Mouse (Mus musculus) frontal cortex, postnatal 36 days (tissue): ENCODE results near the gene 4930404H24Rik.
A peak's percentile ranks its signal among the peaks of the same experiment; 100 is the strongest.

ENCODE experiments used
- DNase-seq, 2 experiments: peaks; one replicate each; pipeline ENCODE4 v3.0.0; 2022; ENCODE audit warnings: low spot score in 2 of 2

4930404H24Rik gene

DNA sequence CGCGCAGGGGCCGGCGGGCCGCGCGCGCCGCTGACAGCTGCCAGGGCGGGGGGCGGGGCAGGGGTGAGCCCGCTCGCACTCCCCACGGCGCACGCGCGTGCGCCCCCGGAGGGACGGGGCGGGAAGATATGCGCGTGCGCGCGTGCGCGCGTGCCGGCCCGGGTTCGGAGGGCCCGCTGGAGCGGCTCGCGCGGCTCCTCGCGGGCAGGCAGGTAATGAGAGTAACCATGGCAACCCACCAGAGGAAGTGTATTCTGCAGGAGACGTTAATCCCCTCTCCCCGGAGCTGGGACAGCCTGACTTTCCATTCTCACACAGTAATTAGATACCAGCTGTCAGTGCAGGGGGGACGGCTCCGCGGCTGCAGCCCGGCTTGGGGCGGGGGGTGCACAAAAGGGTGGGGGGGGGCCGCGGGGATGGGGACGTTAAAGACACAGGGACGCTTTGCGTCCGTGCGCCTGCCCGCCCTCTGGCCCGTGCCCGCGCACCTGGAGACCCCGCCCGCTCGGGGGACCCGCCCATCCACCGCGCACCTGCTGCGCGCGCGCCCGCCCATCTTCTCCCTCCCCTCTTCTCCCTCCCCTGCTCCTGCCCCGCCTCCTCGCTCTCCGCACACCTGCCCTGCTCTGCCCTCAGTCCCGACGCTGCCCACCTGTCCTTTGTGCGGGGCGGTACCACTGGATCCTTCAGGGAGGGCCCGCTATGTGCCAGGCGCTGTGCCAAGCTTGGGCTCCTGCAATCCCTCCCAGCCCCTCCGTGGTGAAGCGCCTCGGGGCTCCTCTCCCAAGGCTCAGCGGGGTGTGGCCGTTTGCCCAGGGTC, at the start of gene 4930404H24Rik:
Gene 4930404H24Rik, plus strand, starts transcription at position 218 of the 820 bp plus-strand sequence.
- peak in 1 of 2 experiments; percentile 66 for DNase-seq

DNA sequence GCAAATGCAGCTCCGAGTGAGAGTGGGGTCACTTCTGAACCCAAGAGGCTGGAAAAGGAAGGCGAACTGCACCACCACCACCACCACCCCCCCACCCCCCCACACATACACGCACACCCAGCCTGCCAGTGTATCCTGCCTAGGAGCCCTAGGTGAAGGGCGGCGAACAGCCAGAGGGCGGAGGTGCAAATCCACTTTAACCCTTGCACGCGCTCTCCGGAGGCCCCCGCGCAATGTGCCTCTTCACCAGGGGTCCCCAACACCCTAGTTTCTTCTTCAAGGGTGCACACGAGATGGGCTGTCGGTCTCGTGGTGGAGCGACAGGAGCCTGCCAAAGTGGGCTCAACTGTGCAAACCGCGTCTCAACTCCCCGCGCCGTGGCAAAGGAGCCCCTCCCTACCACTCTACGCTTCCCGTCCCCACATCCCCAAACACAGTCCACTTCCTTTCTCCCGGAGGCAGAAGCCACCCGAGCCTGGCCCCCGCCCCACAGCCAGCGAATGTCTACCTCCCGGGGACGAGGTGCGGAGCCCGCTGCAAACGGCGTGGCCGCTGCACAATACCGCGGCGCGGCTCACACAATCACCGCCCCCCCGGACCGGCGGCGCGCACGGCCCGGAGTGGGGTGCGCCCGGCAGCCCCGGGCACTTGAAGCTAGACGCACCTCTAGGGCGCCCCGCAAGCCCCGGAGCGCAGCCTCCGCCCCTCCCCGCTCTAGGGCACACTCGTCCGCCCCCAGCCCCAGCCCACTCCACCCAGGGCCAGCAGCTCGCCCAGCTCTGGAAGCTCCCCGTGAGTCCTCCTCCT, 49.0 kb upstream of the 4930404H24Rik start:
- DNase-seq: peak; percentile 25 to 48

DNA sequence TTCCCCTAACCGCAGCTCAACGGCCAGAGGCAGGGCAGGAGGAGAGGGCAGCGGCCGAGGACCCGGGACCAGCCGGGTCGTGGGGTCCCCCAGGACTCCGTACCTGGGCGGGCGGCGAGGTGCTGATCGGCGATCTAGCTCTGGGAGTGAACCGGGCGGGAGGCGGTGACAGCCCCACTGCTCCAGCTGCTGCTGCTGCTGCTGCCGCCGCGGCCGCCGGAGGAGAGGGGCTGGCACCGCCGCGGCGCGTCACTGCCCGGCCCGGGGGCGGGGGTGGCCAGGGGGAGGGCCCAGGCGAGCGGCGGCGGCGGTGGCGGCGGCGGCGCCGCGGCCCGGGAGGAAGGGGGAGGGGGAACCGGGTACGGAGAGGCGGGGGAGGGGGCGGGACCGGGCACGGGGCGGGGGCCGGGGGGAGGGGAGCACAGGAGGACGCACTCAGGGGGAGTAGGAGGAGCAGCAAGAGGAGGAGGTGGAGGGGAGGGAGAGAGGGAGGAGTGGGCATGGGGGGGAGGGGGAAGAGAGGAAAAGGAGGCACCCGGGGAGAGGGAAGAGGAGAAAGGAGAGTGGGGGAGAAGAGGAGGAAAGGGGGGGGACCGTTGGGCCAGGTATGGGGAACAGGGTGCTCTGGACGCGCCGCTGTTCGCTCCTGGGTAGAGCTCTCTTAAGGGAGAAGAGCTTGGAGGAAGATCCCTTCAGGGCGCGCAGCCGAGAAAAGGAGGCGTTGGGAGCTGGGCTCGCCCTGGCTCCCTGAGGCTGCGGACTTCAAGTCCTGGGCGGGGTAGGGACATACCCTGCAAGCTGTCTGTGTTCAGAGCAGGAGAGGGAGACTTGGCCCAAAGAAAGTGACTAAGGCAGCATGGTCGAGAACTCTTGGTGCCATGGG, 48.1 kb upstream of the 4930404H24Rik start:
- DNase-seq: peak; percentile 42 to 45

DNA sequence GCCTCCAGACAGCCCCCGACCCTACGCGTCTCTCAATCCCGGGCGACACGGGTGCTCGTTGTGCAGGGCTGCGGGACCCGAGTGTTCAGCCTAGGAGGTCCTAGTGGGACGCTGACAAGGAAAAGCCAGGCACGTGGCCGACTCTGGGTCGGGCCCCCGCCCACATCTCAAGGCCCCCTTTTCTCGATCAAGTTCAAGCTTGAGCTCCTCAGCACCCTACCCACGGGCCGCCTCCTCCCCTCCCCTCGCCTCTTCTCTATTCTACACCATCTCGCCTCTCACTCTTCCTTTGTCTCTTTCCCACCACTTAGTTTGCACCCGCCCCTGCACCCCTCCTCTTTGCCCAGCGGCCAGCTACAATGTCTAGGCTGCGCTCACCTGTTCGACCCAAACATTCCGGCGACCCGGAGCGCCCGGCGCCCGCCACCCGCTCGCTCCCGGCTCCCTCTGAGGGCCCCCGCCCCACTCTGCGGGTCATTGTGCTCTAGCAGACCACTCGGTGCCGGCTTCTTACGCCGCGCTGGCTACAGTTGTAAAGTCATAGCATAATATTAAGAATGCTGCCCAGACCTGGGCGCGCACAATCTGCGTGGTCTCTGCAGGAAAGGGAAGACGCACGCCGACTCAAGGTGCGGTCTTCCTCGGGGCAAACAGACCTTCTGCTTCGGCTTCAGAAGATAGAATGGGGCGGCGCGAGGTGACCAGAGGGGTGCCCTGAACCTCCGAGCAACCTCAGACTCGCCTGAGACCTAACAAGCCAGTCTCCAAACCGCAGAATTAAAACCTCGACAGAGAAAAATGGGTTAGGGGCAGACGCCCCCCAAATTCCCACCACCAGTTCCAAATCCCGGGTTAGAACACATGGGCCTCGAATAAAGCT, 47.2 kb upstream of the 4930404H24Rik start:
- no peak for DNase-seq

DNA sequence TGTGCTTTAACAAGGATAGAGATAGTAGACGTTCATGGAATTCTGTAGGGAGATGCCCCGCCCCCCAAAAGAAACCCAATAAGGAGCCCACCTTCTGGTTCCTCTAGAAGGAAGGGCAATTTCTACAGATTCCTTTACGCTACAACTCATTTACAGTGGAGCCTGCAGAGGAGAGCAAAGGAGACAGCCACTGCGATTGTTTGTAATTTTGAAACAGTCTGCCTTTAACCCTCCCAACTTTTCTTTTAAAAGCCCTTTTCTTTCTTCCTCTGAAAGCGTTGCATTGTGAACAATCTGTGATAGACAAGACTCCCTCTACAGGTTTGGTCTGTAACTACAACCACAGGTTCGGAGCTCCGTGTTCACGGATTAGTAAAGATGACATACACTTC, 46.6 kb upstream of the 4930404H24Rik start:
- DNase-seq: peak in 1 of 2 experiments; percentile 82

DNA sequence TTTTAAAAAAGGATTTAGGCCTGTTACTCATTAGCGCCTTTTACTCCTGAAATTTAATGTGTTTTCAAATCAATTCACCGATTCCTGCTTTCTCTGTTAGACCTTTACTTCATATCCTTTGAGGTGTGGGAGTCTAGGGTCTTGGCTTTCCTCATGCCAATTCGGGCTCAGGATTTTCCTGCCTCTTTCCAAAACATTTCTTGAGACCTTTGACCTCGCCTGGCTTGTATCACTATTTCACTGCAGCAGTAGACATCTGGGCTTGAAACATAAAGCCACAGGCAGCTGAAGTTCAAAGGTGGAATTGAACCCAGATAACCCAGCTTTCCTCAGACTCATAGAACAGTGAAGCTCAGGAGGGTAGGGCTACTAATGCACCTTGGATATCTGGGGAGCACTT, 46.1 kb upstream of the 4930404H24Rik start:
- DNase-seq: no peak

DNA sequence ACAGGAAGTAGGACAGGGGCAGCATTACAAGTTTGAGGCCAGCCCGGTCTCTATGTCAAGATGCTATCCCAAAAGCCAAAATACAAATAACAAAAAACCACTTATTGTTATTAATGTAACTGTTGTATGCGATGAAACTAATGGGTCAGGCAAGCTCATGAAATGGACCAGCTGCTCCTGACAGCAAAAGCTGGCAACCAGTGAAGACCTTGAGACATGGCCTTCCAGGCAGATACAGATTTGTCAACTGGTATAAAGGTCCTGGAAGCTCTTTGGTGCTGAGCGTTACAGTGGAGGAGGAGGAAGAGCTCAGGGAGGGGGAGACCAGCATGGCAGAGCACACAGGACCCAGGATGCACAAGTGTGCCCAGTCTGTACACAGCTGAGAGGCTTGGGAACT, 44.9 kb upstream of the 4930404H24Rik start:
- no peak for DNase-seq

DNA sequence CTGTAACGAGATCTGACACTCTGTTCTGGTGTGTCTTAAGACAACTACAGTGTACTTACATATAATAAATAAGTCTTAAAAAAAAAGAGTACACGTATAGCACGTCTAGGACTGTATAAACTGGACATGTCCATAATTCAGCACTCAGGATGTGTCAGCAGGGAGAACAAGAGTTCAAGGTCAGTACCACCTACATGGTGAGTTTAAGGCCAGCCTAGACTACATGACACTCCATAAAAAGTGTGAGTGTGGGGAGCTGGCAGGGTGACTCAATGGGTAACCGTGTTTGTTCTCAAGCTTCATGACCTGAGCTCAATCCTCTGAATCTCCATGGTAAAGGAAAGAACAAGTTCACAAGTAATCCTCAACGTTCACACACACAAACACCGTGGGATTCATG, 44.1 kb upstream of the 4930404H24Rik start:
- DNase-seq: no peak

DNA sequence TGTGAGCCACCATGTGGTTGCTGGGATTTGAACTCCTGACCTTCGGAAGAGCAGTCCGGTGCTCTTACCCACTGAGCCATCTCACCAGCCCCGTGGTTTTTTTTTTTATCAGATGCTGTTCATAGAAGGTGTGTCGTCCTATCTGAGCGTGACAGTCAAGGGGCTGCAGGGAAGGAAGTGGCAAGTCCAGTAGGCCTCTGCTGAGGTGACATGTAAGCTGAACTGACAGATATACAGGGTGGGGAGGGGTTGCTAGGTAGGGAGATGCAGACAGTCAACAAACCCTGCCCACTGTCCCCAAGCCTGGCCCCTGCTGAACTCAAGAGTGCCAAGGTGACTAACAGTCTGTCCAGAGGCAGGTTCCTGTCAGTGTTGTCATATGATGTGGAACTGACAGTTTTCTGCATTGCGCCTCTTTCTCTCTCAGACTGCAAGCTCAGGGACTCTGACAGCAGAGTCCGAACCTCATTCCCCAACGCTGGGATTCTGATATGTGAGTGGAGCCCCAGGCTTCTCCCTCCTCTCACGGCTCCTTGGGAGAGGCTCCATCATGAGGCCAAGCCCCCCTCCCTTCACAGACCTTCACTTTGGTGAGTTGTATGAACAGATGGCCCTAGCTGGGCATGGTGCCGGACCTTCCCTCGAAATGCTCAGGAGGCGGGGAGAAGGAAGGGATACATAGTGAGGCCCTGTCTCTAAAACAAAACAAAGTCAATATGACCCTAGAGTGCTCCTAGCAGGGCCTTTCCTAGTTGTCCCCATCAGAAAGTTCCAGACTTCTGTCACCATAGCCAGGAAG, 38.4 kb upstream of the 4930404H24Rik start:
- no peak for DNase-seq

DNA sequence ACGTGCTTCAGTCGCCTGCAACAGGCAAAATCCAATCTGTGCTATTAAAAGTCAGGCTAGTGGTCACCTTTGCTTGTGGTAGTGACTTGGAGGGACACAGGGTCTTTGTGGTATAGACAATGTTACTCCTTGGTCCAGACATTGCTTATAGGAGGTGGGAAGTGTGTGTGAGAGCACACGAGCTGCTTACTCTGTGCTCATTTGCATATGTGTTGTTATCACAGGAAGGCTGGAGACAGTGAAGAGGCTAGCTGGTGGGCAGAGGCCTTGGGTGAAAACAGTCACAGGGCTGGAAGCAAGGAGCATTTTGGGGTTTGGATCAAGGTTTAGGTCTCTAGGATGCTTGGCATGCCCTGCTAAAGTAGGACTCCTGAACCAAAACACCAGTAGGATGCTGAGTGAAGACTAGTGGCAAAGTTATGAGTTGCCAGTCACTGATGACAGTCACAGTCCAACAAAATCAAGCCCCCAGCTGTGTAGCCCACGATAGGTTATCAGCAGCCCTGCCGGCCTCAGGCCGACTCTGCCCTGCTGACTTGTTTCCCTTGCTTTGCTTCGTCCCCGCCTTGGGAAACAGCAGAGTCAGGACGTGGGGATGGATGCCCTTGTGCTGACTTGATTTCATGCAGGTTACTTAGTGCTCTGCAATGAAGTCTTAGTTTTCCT, 37.6 kb upstream of the 4930404H24Rik start:
- no peak for DNase-seq

DNA sequence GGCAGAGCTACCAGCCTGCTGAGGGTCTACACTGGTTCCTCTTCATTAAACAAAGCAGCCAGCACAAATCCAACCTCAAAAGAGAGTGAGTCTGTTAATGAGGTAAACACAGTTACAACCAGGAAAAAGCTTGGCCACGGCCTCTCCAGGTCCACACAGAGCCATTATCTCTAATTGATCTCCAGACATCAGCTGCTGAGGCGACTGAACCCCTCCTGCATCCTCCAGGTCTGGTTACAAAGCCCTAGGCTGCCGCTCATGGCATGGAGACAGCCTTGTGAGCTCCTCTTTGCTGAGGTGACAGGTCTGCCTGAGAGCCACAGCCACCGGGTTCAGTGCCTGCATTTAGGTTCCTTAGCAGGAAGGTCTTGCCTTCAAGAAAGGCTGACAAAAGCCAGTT, 35.1 kb upstream of the 4930404H24Rik start:
- DNase-seq: no peak

DNA sequence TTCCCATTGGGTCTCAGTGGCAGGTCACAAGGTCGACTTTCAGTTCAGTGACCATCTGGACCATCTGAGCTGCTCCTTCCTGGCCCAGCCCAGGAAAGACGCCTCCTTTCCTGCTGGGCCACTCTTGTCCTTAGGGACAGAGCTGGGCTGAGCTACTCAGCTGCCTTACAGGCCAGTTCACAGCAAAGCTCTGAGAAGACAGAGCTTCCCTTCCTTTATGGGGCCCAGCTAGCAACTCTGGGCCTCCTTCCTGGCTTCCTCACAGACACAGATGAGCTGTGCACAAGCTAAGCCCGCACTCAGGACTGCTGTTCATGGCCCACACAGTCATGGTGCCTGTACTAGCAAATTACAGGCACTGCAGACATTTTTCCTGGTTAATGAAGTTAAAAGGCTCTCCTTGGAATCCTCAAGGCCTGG, 34.6 kb upstream of the 4930404H24Rik start:
- DNase-seq: no peak

DNA sequence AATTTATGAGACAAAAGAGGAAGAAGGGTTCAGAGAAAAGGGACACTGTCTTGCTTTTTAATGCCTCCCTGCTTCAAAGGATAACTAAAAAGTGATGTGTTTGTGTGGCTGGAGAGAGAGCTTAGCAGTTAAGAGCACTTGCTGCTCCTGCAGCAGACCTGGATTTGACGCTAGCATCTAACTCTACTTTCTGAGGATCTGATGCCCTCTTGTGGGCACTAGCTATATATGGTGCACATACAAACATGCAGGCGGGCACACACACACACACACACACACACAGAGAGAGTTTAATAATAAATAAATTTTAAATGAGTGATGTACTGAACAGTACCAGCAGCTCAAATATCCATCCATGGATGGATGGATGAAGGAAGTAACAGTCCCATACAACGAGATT, 29.3 kb upstream of the 4930404H24Rik start:
- DNase-seq: no peak

DNA sequence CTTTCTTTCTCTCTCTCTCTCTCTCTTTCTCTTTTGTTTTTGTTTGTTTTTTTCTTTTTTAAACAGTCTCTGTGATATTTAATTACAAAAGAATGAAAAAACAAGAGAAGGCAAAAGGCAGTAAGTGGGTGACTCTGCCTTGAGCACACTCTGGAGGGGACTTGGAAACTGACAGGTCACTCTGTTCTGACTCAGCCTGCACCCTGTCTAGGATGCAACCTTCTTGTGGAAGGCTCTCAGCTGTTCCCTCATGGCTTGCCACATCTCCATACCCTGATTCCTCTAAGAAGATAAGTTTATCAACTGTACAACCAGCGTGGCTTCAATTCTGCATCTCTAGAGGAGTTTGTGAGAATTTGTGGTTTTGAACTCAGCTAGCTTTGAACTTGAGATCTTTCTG, 25.2 kb upstream of the 4930404H24Rik start:
- no peak for DNase-seq

DNA sequence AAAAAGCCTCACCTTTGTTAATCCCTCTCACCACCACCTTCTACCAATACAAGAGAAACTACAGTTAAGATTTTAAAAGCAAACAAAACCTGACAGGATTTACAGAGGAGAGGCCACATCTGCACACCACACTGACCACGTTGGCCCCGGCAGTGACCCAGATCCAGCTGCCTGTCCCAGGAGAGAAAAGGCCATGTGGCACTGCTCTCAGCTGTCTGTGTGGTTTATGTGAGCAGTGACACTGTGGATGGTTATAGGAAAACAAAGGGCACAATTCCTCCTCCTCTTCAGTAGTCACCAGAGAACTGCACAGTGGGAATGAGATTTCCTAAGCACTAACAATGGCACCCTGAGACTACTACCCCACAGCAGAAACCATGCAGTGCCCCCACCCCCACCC, 23.3 kb upstream of the 4930404H24Rik start:
- DNase-seq: no peak

DNA sequence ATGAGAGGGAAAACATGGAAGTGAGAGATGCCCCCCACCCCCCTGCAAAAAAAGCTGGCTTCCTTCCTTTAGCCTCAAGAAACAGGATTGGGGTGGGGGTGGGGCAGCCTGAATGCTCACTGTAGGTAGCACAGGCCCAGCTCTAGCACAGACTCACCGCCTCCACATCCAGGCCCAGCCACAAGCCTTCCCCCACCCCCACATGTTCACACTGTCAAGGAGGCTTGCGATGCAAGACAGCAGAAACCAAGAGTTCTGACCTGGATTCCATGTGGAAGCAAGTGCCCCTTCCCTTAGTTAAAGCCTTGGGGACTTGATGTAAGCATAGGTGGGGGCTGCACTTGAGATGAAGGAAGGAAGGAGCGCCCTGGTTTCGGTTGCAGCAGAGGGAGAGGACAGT, 22.8 kb upstream of the 4930404H24Rik start:
- DNase-seq: peak in 1 of 2 experiments; percentile 42

DNA sequence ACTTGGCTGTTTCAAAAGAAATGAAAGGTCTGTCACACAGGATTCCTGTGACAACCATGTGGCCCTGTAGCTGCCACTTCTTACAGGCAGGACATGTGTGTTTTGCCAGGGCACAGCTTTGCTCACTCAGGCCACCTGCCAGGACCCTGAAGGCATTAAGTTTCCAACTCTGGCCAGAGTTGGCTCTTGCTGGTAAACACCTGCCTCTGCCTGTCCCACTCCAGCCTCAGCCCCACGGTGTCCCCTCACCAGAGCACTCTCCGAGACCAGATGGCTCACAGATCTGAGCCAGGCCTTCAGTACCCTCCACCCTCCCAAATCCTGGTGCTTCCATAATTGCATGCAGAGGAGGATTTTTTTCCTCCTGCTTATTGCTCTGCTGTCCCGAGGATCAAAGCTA, 21.6 kb upstream of the 4930404H24Rik start:
- no peak for DNase-seq

DNA sequence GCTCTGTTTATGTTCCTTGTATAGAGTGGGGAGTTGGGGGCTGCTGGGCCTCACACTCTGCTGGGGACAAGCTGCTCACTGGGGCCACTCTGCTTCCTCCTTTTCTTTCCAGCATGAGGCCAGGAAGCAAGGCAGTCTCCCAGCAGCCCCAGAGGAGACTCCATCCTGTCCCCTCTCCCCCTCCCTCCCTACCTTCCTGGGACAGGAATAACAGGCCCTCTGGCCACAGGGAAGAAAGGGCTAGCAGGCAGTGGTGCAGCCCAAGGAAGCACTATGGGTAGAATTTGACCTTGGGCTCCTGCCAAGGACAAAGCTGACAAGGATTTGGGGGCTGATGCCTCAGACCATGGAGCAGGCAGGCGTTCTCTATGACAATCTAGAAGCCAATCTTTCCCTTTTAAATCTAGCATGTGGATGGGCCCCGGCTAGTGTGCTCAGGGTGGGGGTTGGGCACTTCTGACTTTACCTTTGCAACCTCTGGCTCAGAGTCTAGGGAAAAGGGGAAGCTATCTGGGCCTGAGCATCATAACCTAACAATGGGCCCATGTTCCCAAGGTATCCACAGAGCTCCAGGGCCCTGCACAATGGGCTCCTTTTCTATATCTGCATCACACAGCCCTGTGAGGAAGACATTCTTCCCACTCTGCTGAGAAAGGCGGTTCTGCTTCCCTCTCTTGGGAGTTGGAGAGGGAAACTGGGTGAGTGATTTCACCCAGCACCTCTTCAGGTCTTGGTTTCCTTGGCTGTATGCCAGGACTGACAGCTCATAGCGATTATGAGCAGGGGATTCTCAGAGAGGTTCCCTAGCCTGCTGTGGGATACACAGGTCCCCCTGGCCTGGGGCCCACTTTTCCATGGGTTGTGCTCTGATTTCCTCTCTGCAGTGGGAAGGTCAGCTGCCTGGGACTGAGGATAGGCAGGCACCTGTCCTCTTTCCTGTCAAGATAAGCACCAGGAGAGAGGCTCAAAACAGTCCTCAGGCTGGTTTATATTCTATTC, 17.2 kb upstream of the 4930404H24Rik start:
- peak in 1 of 2 experiments; percentile 42 for DNase-seq
